Mouse (Mus musculus) adrenal gland, postnatal 14 days (tissue): ENCODE measurements at regions not wholly inside any gene's neighbourhood (a gene's known extent, or its start where the extent isn't known, plus 50 kb on each side); places are given as distances from the start of the nearest gene placed in this dataset.
A peak's percentile ranks its signal among the peaks of the same experiment; 100 is the strongest.

ENCODE experiments used
- DNase-seq: peaks from one replicate; pipeline ENCODE4 v3.0.0; 2021; ENCODE audit warnings: mixed read lengths

- DNase-seq = no peak
Measured at GRCm38 (mm10) chr10:119016104-119016503, 146.1 kb upstream of the Dyrk2 start.

- no peak for DNase-seq
Measured at GRCm38 (mm10) chr10:119015311-119016055, 145.5 kb upstream of the Dyrk2 start.

- DNase-seq = no peak
Measured at GRCm38 (mm10) chr10:119014731-119015130, 144.7 kb upstream of the Dyrk2 start.

GRCm38 (mm10) chr10:119013758-119014157, 143.7 kb upstream of the Dyrk2 start:
- DNase-seq = no peak

- no peak for DNase-seq
Measured at GRCm38 (mm10) chr10:119011511-119011910, 141.5 kb upstream of the Dyrk2 start.

GRCm38 (mm10) chr10:119010884-119011283, 140.9 kb upstream of the Dyrk2 start:
- no peak for DNase-seq

GRCm38 (mm10) chr10:119006866-119007575, 137.0 kb upstream of the Dyrk2 start:
- no peak for DNase-seq

- DNase-seq = no peak
Measured at GRCm38 (mm10) chr10:119005491-119005890, 135.5 kb upstream of the Dyrk2 start.

- DNase-seq = no peak
Measured at GRCm38 (mm10) chr10:119004426-119004825, 134.4 kb upstream of the Dyrk2 start.

- DNase-seq = peak; percentile 16
Measured at GRCm38 (mm10) chr10:119003839-119004238, 133.8 kb upstream of the Dyrk2 start.

- no peak for DNase-seq
Measured at GRCm38 (mm10) chr10:119003042-119003441, 133.0 kb upstream of the Dyrk2 start.

- DNase-seq = no peak
Measured at GRCm38 (mm10) chr10:119001895-119002294, 131.9 kb upstream of the Dyrk2 start.

GRCm38 (mm10) chr10:119001000-119001780, 131.2 kb upstream of the Dyrk2 start:
- DNase-seq = no peak

- DNase-seq = no peak
Measured at GRCm38 (mm10) chr10:118998966-118999365, 129.0 kb upstream of the Dyrk2 start.

- no peak for DNase-seq
Measured at GRCm38 (mm10) chr10:118997034-118997433, 127.0 kb upstream of the Dyrk2 start.

GRCm38 (mm10) chr10:118993819-118994574, 124.0 kb upstream of the Dyrk2 start:
- DNase-seq = no peak

GRCm38 (mm10) chr10:118991213-118991612, 121.2 kb upstream of the Dyrk2 start:
- DNase-seq = peak; percentile 53

GRCm38 (mm10) chr10:118990500-118990899, 120.5 kb upstream of the Dyrk2 start:
- DNase-seq = no peak

- no peak for DNase-seq
Measured at GRCm38 (mm10) chr10:118989812-118990211, 119.8 kb upstream of the Dyrk2 start.

- no peak for DNase-seq
Measured at GRCm38 (mm10) chr10:118988249-118988648, 118.2 kb upstream of the Dyrk2 start.

- DNase-seq = no peak
Measured at GRCm38 (mm10) chr10:118984580-118984979, 114.6 kb upstream of the Dyrk2 start.

- no peak for DNase-seq
Measured at GRCm38 (mm10) chr10:118981446-118981845, 111.4 kb upstream of the Dyrk2 start.
